Mouse (Mus musculus) kidney, postnatal 4 days (tissue): ENCODE data around the gene Mmp19.
"Not testable (repeated sequence)": the region's sequence is repeated elsewhere in the genome, so short reads cannot be mapped to it uniquely, and the experiment has no call there.

Source experiments
- DNase-seq, 2 experiments: peaks; one replicate each; pipeline ENCODE4 v3.0.0; 2021; ENCODE audit warnings: mixed read lengths in 2 of 2

Gene Mmp19

GRCm38 (mm10) chr10:128802956-128803355 is 12.2 kb downstream of the Mmp19 start:
- DNase-seq: no peak

DNA sequence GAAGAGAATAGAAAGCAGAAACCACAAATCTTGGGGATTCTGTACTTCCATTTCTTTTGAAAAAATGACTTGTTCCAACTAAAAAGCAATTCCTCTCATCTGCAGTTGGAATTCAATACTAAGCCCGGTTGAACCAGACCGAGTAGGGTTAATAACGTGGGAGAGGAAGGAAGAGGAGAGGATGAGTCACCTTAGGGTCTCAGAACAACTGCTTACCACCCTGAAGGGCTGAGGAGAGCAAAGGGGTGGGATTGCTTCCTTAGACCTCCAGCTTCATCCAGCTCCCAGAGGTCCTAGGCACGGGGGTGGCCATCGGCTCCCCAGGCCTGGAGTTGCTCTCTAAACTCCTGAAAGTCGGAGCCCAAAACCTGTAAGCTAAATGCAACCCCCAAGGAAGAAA is 12.7 kb downstream of the Mmp19 start:
- DNase-seq: no peak

GRCm38 (mm10) chr10:128803771-128804270 is 13.1 kb downstream of the Mmp19 start, which contains the start of gene Dnajc14:
Dnajc14 (plus strand) TSS chr10:128804062.
- peak; percentile 60 to 75 for DNase-seq

DNA sequence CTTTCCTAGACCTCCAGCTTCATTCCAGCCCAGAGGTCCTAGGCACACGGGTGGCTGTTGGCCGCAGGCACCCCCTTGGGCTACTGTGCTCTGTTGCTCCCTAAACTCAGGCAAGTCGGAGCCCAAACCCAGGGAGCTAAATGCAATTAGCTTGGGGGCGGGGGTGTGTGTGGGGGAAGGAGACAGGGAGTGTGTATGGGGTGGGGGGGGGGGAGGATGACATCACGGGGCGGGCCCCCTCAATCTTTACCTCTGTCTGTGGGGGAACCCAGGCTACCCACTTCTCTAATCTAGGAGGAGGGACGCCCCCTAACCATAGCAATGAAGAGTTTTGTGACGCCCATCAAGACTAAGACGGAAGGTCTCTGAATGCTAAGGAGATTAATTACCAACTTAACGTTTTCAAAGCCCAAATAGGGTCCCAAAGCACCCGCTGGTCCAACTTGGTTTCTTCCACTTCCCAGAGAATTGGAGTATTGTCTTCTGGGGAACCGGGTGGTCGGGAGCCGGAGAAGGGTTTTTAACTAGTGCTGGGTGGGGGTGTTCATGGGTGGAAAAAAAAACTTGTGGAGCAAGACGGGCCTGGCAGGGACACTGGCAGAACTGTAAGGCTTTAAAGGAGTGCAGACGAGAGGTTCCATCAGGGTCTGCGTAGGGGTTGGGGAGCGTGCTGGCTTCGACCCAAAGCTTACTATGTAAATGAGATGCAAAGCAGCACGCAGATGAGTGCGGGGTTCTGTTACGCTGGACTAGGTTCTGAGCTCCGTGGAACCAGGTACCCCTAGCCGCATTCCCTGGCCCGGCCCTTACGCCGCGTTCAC is 13.8 kb downstream of the Mmp19 start, which contains the start of gene Tmem198b:
Gene Tmem198b, minus strand, starts transcription at position 100 of the 821 bp plus-strand sequence.
- peak; percentile 75 to 86 for DNase-seq

- peak; percentile 98 to 99 for DNase-seq
Measured at GRCm38 (mm10) chr10:128805092-128806000, 14.6 kb downstream of the Mmp19 start.

DNA sequence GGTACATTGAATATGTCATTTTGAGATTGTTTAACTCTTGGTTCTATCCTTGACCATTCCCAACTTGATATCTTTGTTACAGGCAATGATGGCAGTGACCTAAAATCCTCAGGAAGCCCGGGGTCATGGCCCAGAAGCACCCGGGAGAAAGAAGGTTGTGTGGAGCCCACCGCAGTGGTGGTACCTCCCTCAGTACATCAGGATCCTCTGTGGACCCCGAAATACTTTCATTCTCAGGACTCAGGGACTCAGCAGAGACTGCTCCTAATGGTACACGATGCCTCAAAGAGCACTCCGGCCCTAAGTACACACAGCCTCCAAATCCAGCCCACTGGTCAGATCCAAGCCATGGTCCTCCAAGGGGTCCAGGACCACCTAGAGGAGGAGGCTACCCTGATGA is 15.4 kb downstream of the Mmp19 start:
- DNase-seq: no peak

DNA sequence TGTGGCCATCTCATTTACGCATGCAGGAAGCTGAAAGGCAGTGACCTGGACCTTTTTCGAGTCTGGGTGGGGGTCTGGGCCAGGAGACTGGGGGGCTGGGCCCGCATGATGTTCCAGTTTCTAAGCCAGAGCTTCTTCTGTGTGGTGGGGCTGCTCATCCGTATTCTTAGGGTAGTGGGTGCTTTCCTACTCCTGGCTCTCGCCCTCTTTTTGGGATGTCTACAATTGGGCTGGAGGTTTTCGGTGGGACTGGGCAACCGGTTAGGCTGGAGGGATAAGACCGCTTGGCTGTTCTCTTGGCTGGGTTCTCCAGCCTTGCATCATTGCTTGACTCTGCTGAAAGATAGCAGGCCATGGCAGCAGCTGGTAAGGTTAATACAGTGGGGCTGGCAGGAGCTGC is 16.3 kb downstream of the Mmp19 start:
- DNase-seq: no peak

- DNase-seq: no peak
Measured at GRCm38 (mm10) chr10:128817033-128817432, 26.3 kb downstream of the Mmp19 start, which contains the start of gene Sarnp. Sarnp (plus strand) TSS chr10:128817333.

- no peak for DNase-seq
Measured at GRCm38 (mm10) chr10:128820217-128820616, 29.5 kb downstream of the Mmp19 start.

DNA sequence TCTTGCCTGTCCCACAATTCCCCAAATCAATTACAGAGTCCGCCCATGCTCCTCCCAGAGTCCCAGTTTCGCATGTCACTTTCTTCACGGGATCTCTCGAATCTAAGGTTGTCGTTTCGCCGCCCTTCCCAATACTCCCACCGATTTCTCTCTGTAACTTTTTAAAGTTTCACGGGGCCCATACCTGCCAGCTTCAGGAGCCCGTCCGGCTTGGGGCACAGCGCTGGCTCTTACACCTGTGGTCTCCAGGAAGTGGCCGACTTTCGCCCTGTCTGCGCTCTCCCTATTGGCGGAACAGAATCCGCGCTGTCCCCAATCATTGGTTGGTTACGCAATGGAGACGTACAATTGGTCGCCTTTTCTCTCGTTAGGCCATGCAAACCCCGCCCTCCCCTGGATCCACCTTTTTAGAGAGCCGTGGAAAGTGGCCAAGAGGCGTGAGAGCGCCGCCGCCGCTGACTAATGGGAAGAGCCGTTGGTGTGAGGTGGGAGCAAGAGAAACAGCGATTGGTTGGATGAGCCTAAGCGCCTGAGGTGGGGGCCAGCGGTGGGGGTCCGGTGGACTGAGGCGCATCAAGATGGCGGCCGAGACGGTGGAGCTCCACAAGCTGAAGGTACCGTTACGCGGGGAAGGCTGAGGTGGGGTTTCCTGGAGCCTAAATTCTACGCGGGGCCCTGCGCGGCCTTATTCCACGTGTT is 30.8 kb downstream of the Mmp19 start, which contains the start of gene Ormdl2:
Gene Ormdl2, minus strand, starts transcription at position 288 of the 699 bp plus-strand sequence.
- peak; percentile 97 to 99 for DNase-seq

- DNase-seq: no peak
Measured at GRCm38 (mm10) chr10:128822135-128822534, 31.4 kb downstream of the Mmp19 start.

DNA sequence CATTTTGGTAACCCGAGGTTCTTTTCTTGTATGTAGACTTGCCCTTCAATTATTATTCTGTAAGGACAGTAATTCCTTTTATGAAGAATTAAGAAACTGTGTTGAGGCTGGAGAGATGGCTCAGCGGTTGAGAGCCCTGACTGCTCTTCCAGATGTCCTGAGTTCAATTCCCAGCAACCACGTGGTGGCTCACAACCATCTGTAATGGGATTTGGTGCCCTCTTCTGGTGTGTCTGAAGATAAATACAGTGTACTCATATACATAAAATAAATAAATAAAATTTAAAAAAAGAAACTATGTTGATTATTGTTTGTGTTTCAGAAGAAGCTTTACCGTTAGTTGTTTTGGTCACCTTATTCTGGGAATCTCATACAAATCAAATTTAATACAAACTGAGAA is 32.4 kb downstream of the Mmp19 start:
- not testable (repeated sequence) for DNase-seq

DNA sequence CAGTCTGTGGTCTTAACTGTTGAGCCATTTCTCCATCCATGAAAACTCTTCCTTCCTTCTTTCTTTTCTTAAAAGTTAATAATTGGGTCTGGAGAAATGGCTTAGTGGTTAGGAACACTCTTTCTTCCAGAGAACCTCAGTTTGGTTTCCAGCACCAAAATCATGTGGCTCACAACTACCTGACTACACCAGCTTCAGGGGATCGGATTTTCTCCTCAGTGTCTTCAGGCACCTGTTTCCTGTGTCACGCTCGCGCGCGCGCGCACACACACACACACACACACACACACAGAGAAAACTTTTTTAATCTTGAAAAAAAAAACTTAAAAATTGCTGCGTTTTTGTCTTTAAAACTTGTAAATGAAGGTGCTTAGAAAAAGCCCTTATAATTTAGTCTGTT is 33.1 kb downstream of the Mmp19 start:
- no peak for DNase-seq

DNA sequence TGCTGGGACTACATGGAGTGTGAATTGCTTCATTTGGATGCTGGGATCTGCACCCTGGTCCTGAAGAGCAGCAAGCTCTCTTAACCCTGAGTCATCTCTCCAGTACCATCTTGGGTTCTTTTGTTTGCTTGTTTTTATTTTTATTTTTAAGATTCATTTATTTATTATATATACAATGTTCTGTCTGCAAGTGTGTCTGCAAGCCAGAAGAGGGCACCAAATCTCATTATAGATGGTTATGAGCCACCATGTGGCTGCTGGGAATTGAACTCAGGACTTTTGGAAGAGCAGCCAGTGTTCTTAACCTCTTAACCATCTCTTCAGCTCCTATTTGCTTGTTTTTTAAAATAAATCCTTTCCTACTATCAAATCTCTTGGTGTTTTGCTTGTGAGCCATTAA is 46.7 kb downstream of the Mmp19 start:
- no peak for DNase-seq

- no peak for DNase-seq
Measured at GRCm38 (mm10) chr10:128839434-128839833, 48.7 kb downstream of the Mmp19 start.

DNA sequence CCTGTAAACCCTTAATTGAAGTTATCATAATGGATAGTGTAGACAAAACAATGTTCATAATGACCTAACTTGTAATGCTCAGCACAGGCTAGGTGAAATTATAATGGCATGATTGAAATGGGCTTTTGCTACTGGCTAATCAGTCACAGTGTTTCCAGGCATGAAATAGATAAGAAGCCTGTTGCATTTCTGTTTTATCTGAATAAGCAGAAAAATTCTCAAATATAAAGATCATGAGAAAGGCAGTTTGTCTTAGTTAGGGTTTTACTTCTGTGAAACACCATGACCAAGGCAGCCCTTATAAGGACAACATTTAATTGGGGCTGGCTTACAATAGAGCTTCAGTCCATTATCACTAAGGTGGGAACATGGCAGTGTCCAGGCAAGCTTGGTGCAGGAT is 49.9 kb downstream of the Mmp19 start:
- no peak for DNase-seq

DNA sequence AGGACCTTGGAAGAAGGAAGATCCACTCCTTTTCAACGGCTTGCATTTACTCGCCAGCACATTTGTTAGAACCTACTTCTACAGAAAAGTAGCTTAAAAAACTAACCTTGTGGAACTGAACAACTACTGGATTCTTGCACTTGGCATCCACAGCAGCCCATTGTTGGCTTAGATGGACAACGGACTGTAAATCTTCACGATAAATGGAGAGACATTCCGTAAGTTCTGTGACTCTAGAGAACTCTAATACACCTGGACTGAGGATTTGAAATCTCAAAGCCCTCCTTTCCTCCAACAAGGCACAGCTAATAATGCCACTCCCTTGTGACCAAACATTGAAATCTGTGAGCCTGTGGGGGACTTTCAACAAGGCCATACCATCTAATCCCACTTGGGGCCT is 52.5 kb downstream of the Mmp19 start:
- DNase-seq: no peak

- DNase-seq: peak in 1 of 2 experiments; percentile 13
Measured at GRCm38 (mm10) chr10:128845516-128845915, 54.8 kb downstream of the Mmp19 start.

GRCm38 (mm10) chr10:128846664-128847063 is 56.0 kb downstream of the Mmp19 start:
- no peak for DNase-seq

GRCm38 (mm10) chr10:128848426-128848825 is 57.7 kb downstream of the Mmp19 start:
- no peak for DNase-seq

DNA sequence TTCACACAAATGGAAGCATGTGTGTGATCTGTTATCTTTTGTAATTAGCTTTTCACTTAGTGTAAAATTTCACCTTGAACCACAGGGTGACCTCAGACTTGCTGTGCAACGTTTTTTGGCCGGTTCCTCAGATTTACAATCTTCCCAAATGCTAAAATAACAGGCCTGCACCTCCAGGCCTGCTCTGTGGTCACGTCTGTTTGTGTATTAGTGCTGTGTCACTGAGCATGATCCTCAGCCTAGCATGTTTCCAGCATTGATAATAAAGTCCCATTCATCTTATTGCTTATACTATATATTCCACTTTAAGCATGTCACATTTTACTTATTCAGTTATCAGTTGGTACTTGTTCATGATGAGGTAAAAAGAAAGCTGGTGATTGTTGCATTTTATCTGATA is 59.6 kb downstream of the Mmp19 start:
- no peak for DNase-seq
